22 mouse cellular contexts compared by ENCODE assay signal in genomic region chr19:4535922-4536321, GRCm38 (mm10). TPM values are rescaled to one million over a fixed set of nuclear protein-coding genes. Genes with fewer than 3 reads are reported as not detected.
"Had no signal": no experiment of that assay in that cellular context is flagged by ENCODE, and none has a peak within 500 bp of the region (broad histone marks: within the 10 kb centered on the region; RNA-seq: fewer than 3 reads in every experiment).

No protein-coding gene starts in this region.

- H3K4me3 ChIP-seq: midbrain, embryonic 10.5 days; midbrain, embryonic 12.5 days; myocyte; neural tube, embryonic 13.5 days; neural tube, embryonic 15.5 days had no signal

- H3K4me1 ChIP-seq: midbrain, embryonic 10.5 days; midbrain, embryonic 12.5 days; neural tube, embryonic 13.5 days; neural tube, embryonic 15.5 days had no signal

- DNase-seq: lung, embryonic 14.5 days; midbrain, embryonic 14.5 days; retina, postnatal 1 day; right cerebral cortex, adult 18-20 months; right cerebral cortex, postnatal 25 days; right cerebral cortex, postnatal 4 days; spleen, adult 18-20 months; thymus, adult 18-20 months; thymus, postnatal 14 days; thymus, postnatal 36 days had no signal

- H3K27ac ChIP-seq: midbrain, embryonic 10.5 days; midbrain, embryonic 12.5 days; neural tube, embryonic 13.5 days; neural tube, embryonic 15.5 days had no signal

RNA-seq across cellular contexts. Expression of gene 2010003K11Rik, which starts 37.5 kb away (rescaled TPM):
- total RNA-seq: megakaryocyte, adult 5-6 weeks; megakaryocyte-erythroid progenitor cell, adult 5-6 weeks had no signal
- polyA plus RNA-seq: lung, embryonic 14.5 days; lung, embryonic 16.5 days; midbrain, embryonic 10.5 days; midbrain, embryonic 12.5 days; midbrain, embryonic 14.5 days; midbrain, embryonic 16.5 days; neural tube, embryonic 11.5 days; neural tube, embryonic 13.5 days; stomach, embryonic 14.5 days; thymus, postnatal 0 days had no signal

RNA-seq across cellular contexts. Expression of gene Syt12, which starts 58.7 kb away (rescaled TPM):
- total RNA-seq: megakaryocyte, adult 5-6 weeks; megakaryocyte-erythroid progenitor cell, adult 5-6 weeks had no signal
